Mouse (Mus musculus): ENCODE measurements around the gene Ice2.

GRCm38 (mm10) chr9:69354228-69354627 is 43.5 kb upstream of the Ice2 start:
- TF ChIP-seq CTCF (IDR thresholded peaks at IDR 0.05; ENCODE audit: low read depth, low read length) (no peak), POLR2AphosphoS5 (IDR thresholded peaks at IDR 0.05; ENCODE audit: insufficient replicate concordance, low read depth, low read length) (no peak), GATA1 (IDR thresholded peaks at IDR 0.05; ENCODE audit: borderline replicate concordance, low read length) (no peak)
